Mouse (Mus musculus) liver, adult 2 months (tissue): ENCODE measurements at regions not wholly inside any gene's neighbourhood (a gene's known extent, or its start where the extent isn't known, plus 50 kb on each side); places are given as distances from the start of the nearest gene placed in this dataset.

Experiments
- CTCF ChIP-seq: fragments of 200-500 bp; IDR thresholded peaks from 2 replicates; pipeline ENCODE4 v1.5.1; 2011; ENCODE audit warnings: low read depth, low read length, control low read depth
- POLR2A ChIP-seq: fragments of 200-500 bp; IDR thresholded peaks from 2 replicates; pipeline ENCODE4 v1.6.1; 2011; ENCODE audit warnings: low read length, control low read depth; ENCODE audit not compliant: insufficient read depth; ENCODE audit errors: extremely low read depth

- TF ChIP-seq CTCF (no peak), POLR2A (no peak)
These were observed 69.9 kb upstream of the Sulf2 start for GRCm38 (mm10) chr2:166225354-166225753.
